Mouse (Mus musculus) E14TG2a.4 (cell line): Measurements from ENCODE around the gene Smc4.

Experiments used
- CTCF ChIP-seq: conservative IDR thresholded peaks from 2 replicates; pipeline ENCODE4 v1.5.1; 2014; ENCODE audit warnings: low read length
- POU5F1 ChIP-seq: IDR thresholded peaks from 2 replicates; pipeline ENCODE4 v1.6.1; 2014; ENCODE audit warnings: low read length, borderline replicate concordance

DNA sequence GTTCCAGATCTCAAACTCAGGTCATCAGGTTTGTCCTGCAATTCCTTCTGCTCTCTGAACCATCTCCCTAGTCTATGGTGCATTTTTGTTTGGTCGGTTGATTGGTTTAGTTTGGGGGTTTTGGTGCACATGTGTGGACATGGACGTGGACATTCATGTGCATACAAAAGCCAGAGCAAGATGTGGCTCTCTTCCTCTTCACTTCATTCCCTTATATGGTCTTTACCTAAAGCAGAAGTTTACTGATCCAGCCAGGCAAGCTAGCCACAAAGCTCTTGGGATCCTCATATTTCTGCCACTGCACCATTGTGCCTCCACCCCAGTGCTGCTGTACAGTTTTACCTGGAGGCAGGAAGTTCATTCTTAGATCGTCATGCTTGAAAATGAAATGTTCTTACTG lies 12.6 kb downstream of the Smc4 start:
- TF ChIP-seq CTCF (no peak), POU5F1 (no peak)
